Mouse (Mus musculus): ENCODE results near the gene BC030499. TPM values are rescaled to one million over a fixed set of nuclear protein-coding genes. Genes with fewer than 3 reads are reported as not detected.

BC030499 gene
- total RNA-seq, 2 experiments from 2014 or later: 6.4 to 9.3 TPM

GRCm38 (mm10) chr11:78343381-78344327 lies 53.0 kb downstream of the BC030499 start, which contains the start of gene Unc119:
Gene Unc119 (plus strand): TSS chr11:78343482.
- DNase-seq (ENCODE audit: low spot score in 2 of 2): peak in 1 of 2 experiments; percentile 69
- intact Hi-C loops (cut with DNase I): loop anchor here (5.0 kb wide), 1 partner anchor 81 kb away; the partner anchor contains the start of gene 2610507B11Rik

DNA sequence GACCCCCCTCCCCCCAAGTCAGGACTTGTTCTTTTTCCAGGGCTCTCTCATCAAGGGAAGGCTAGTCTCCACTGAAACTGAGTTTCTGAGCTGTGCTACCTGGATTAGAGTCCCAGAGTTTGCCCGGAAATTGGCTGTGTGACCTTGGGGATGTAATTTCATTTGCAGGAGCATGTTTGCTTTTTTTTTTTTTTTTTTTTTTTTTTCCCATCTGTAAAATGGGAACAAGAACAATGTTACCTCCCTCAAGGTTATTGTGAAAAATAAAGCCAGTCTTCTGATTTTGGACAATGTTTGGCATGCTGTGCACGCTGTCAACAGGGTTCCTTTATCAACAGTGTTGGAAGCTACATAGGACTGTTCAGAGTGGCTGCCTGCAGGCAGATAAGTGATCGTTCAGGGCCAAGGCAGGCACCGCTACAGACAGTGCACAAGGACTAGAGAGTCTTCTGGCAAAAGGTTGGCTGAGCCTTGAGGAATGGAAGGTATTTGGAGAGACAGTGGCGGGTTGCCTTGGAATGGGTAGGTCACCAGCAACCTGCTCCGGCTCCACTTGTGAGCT lies 53.8 kb downstream of the BC030499 start:
- no peak for DNase-seq (ENCODE audit: low spot score in 2 of 2)
- intact Hi-C loops (cut with DNase I): loop anchor here (5.0 kb wide), 1 partner anchor 82 kb away; the partner anchor contains the start of gene 2610507B11Rik

- no peak for DNase-seq (ENCODE audit: low spot score in 2 of 2)
- intact Hi-C loops (cut with DNase I): loop anchor here (5.0 kb wide), 1 partner anchor 83 kb away; the partner anchor contains the start of gene 2610507B11Rik
Observed at GRCm38 (mm10) chr11:78344890-78345715, 54.5 kb downstream of the BC030499 start.

- DNase-seq (ENCODE audit: low spot score in 2 of 2): no peak
- intact Hi-C loops (cut with DNase I): no loop called here
Observed at GRCm38 (mm10) chr11:78345801-78346200, 55.2 kb downstream of the BC030499 start.

Other genes with a start within 250 kb of the BC030499 start
- 10 to 100 TPM; 18.9 to 19.5 TPM for gene Eral1, start 210.5 kb upstream of the BC030499 start, total RNA-seq (2021)
- gene Fam222b, start 196.2 kb upstream of the BC030499 start, total RNA-seq (2021): 10 to 100 TPM; 28.8 to 29.9 TPM
- 10 to 100 TPM; 20.7 to 23.3 TPM for gene Traf4, start 125.3 kb upstream of the BC030499 start, total RNA-seq (2021)
- 1 to 10 TPM; 3.3 to 3.5 TPM for gene Nek8, start 114.2 kb upstream of the BC030499 start, total RNA-seq (2021)
- 10 to 100 TPM; 27.4 to 29.6 TPM for gene Tlcd1, start 114.1 kb upstream of the BC030499 start, total RNA-seq (2021)
- gene Rpl23a, start 107.3 kb upstream of the BC030499 start, total RNA-seq (2021): 100 to 1,000 TPM; 643 to 660 TPM
- gene Rab34, start 102.4 kb upstream of the BC030499 start, total RNA-seq (2021): 10 to 100 TPM; 32.6 to 34.5 TPM
- gene Proca1, start 97.4 kb upstream of the BC030499 start, total RNA-seq (2021): 1 to 10 TPM; 5.1 to 6.7 TPM
- gene Sdf2, start 45.1 kb upstream of the BC030499 start, total RNA-seq (2021): 10 to 100 TPM; 67.7 to 70.3 TPM
- gene Supt6, start 44.9 kb upstream of the BC030499 start, total RNA-seq (2021): 10 to 100 TPM; 89.6 to 96.1 TPM
- gene 2610507B11Rik, start 29.1 kb upstream of the BC030499 start, total RNA-seq (2021): 100 to 1,000 TPM; 171 to 187 TPM
- 1 to 10 TPM; 5.0 to 8.4 TPM for gene Spag5, start 10.7 kb downstream of the BC030499 start, total RNA-seq (2021)
- gene Aldoc, start 32.1 kb downstream of the BC030499 start, total RNA-seq (2021): 100 to 1,000 TPM; 532 to 560 TPM
- gene Pigs, start 37.6 kb downstream of the BC030499 start, total RNA-seq (2021): 10 to 100 TPM; 81.1 to 81.3 TPM
- gene Unc119, start 52.6 kb downstream of the BC030499 start, total RNA-seq (2021): 10 to 100 TPM; 28.2 to 30.6 TPM
- gene Foxn1, start 95.7 kb downstream of the BC030499 start, total RNA-seq (2021): not detected
- not detected for gene Slc13a2, start 131.4 kb downstream of the BC030499 start, total RNA-seq (2021)
- gene Slc46a1, start 174.9 kb downstream of the BC030499 start, total RNA-seq (2021): 10 to 100 TPM; 10.2 to 10.5 TPM
- 10 to 100 TPM; 43.5 to 44.2 TPM for gene Sarm1, start 206.9 kb downstream of the BC030499 start, total RNA-seq (2021)
- 100 to 1,000 TPM in 1 of 2 experiments, 10 to 100 TPM in 1; 90.5 to 105 TPM for gene Vtn, start 208.2 kb downstream of the BC030499 start, total RNA-seq (2021)
- gene Sebox, start 212.6 kb downstream of the BC030499 start, total RNA-seq (2021): 1 to 10 TPM; 1.2 to 1.3 TPM
- 10 to 100 TPM; 37.1 to 44.2 TPM for gene Tmem199, start 221.3 kb downstream of the BC030499 start, total RNA-seq (2021)
- gene Poldip2, start 221.4 kb downstream of the BC030499 start, total RNA-seq (2021): 100 to 1,000 TPM; 115 to 119 TPM
- 10 to 100 TPM; 42.8 to 46.0 TPM for gene Tnfaip1, start 245.5 kb downstream of the BC030499 start, total RNA-seq (2021)
- 10 to 100 TPM; 83.0 to 87.6 TPM for gene Ift20, start 245.5 kb downstream of the BC030499 start, total RNA-seq (2021)

All from left cerebral cortex, postnatal 14 days (tissue).